Mouse (Mus musculus) telencephalon, adult 2 months (tissue): ENCODE measurements at regions not wholly inside any gene's neighbourhood (a gene's known extent, or its start where the extent isn't known, plus 50 kb on each side); places are given as distances from the start of the nearest gene placed in this dataset.

Experiments used
- DNase-seq: peaks from one replicate; pipeline ENCODE4 v3.0.0-alpha.2; 2011; ENCODE audit warnings: low read depth, low spot score

- DNase-seq: peak; percentile 90
Measured at GRCm38 (mm10) chr12:56275556-56276242, 70.0 kb downstream of the Mbip start.

- no peak for DNase-seq
Measured at GRCm38 (mm10) chr12:56265049-56265448, 80.6 kb downstream of the Mbip start.

GRCm38 (mm10) chr12:56261471-56261870 lies 84.2 kb downstream of the Mbip start:
- DNase-seq: no peak

- peak; percentile 28 for DNase-seq
Measured at GRCm38 (mm10) chr12:56258401-56259050, 87.2 kb downstream of the Mbip start.

- DNase-seq: no peak
Measured at GRCm38 (mm10) chr12:56256243-56256881, 89.3 kb downstream of the Mbip start.

- no peak for DNase-seq
Measured at GRCm38 (mm10) chr12:56252612-56253444, 92.9 kb downstream of the Mbip start.

- no peak for DNase-seq
Measured at GRCm38 (mm10) chr12:56250262-56250661, 95.4 kb downstream of the Mbip start.

GRCm38 (mm10) chr12:56246406-56246805 lies 99.3 kb downstream of the Mbip start:
- no peak for DNase-seq

- DNase-seq: no peak
Measured at GRCm38 (mm10) chr12:56242803-56243202, 102.9 kb downstream of the Mbip start.

- no peak for DNase-seq
Measured at GRCm38 (mm10) chr12:56241735-56242134, 104.0 kb downstream of the Mbip start.

GRCm38 (mm10) chr12:56240206-56240605 lies 105.5 kb downstream of the Mbip start:
- no peak for DNase-seq

GRCm38 (mm10) chr12:56234571-56234970 lies 111.1 kb downstream of the Mbip start:
- no peak for DNase-seq

GRCm38 (mm10) chr12:56233209-56233608 lies 112.5 kb downstream of the Mbip start:
- no peak for DNase-seq

GRCm38 (mm10) chr12:56224142-56224895 lies 121.4 kb downstream of the Mbip start:
- DNase-seq: no peak

GRCm38 (mm10) chr12:56193524-56193923 lies 152.2 kb downstream of the Mbip start:
- DNase-seq: no peak

GRCm38 (mm10) chr12:56189562-56189961 lies 156.1 kb downstream of the Mbip start:
- DNase-seq: no peak

- DNase-seq: no peak
Measured at GRCm38 (mm10) chr12:56160736-56161135, 185.0 kb downstream of the Mbip start.

- peak; percentile 24 for DNase-seq
Measured at GRCm38 (mm10) chr12:56144359-56144758, 201.3 kb downstream of the Mbip start.

GRCm38 (mm10) chr12:56143789-56144188 lies 201.9 kb downstream of the Mbip start:
- DNase-seq: peak; percentile 27

- no peak for DNase-seq
Measured at GRCm38 (mm10) chr12:56114446-56114845, 231.2 kb downstream of the Mbip start.

- DNase-seq: no peak
Measured at GRCm38 (mm10) chr12:56081406-56081805, 245.3 kb downstream of the Brms1l start.
